Mouse (Mus musculus) intestine, postnatal 0 days (tissue): ENCODE measurements around the gene Zbtb33. TPM values are rescaled to one million over a fixed set of nuclear protein-coding genes. Genes with fewer than 3 reads are reported as not detected.

Source experiments
- ATAC-seq: fragments of 200-750 bp; cut with Nextera tagmentation; 2 replicates; pipeline ENCODE4 v1.8.0; 2017; ENCODE audit warnings: mild to moderate bottlenecking, moderate TSS enrichment, moderate library complexity
- H3K27ac ChIP-seq: fragments of 300-500 bp; sonication (generic); 2 replicates; pipeline ENCODE4 v1.5.1; 2014; ENCODE audit warnings: mild to moderate bottlenecking, low read depth, low read length, moderate library complexity
- H3K27me3 ChIP-seq: fragments of 300-500 bp; sonication (generic); replicated peaks from 2 replicates; pipeline ENCODE4 v1.6.1; 2014; ENCODE audit warnings: low read length, mixed read lengths; ENCODE audit not compliant: control insufficient read depth, insufficient read depth
- H3K36me3 ChIP-seq: fragments of 300-500 bp; sonication (generic); 2 replicates; pipeline ENCODE4 v1.6.1; 2014; ENCODE audit warnings: mild to moderate bottlenecking, moderate library complexity; ENCODE audit not compliant: control insufficient read depth, insufficient read depth
- H3K4me1 ChIP-seq: fragments of 300-500 bp; sonication (generic); replicated peaks from 2 replicates; pipeline ENCODE4 v1.6.1; 2014; ENCODE audit warnings: antibody characterized with exemption, low read length, mixed read lengths; ENCODE audit not compliant: control insufficient read depth, insufficient read depth
- H3K4me2 ChIP-seq: fragments of 300-500 bp; sonication (generic); replicated peaks from 2 replicates; pipeline ENCODE4 v1.6.1; 2014; ENCODE audit warnings: low read depth, mild to moderate bottlenecking, moderate library complexity
- H3K4me3 ChIP-seq: fragments of 300-500 bp; sonication (generic); 2 replicates; pipeline ENCODE4 v1.5.1; 2014; ENCODE audit warnings: low read depth, low read length
- H3K9ac ChIP-seq: fragments of 300-500 bp; sonication (generic); 2 replicates; pipeline ENCODE4 v1.6.1; 2014; ENCODE audit warnings: mild to moderate bottlenecking, low read depth, low read length
- H3K9me3 ChIP-seq: fragments of 300-500 bp; sonication (generic); 2 replicates; pipeline ENCODE4 v1.6.1; 2016; ENCODE audit warnings: mixed run types; ENCODE audit not compliant: control insufficient read depth
- CTCF ChIP-seq: sonication (generic); IDR thresholded peaks from 2 replicates; pipeline ENCODE4 v1.5.1; 2016; ENCODE audit warnings: low read depth, mild to moderate bottlenecking, control low read depth, antibody characterized with exemption, moderate library complexity
- WGBS: fragments of 180-500 bp; shearing (Covaris S2); extraction: QIAGEN DNeasy Blood & Tissue Kit; methylation state at CpG from one replicate; pipeline ENCODE4 v1.1.7; 2014; 5-methylcytosine and 5-hydroxymethylcytosine counted together
- microRNA-seq: library from miRNA; unstranded; fragments of <30 nt; microRNA quantifications from one replicate; pipeline ENCODE4, GENCODE M21; 2016
- polyA plus RNA-seq: library from polyadenylated mRNA; unstranded; fragments of >200 nt; fragmentation: Nextera tagmentation; extraction: Ambion mirVana; gene quantifications from 2 replicates; pipeline ENCODE4 v1.2.1, GENCODE M21; 2015

Gene Zbtb33
- polyA plus RNA-seq, 1 experiment from 2014 or later = 2.7 TPM

- H3K4me3 ChIP-seq = no peak overlapping the region
- H3K9ac ChIP-seq = no peak overlapping the region
- ATAC-seq = 0 out of 2 replicates have a peak, but pooled peaks have one; percentile 31
- no peak for TF ChIP-seq CTCF
- WGBS = 54% methylated on average over 9 of the region's 9 CpGs
- no peak overlapping the region for H3K4me2 ChIP-seq
- H3K9me3 ChIP-seq = no peaks in the 10 kb centered on the region
- H3K27ac ChIP-seq = no peak overlapping the region
- no peaks in the 10 kb centered on the region for H3K27me3 ChIP-seq
- H3K36me3 ChIP-seq = no peaks in the 10 kb centered on the region
- no peaks in the 10 kb centered on the region for H3K4me1 ChIP-seq
These were observed 27.5 kb downstream of the Zbtb33 start for GRCm38 (mm10) chrX:38216986-38217675.

GRCm38 (mm10) chrX:38217676-38217991, 28.0 kb downstream of the Zbtb33 start:
- no peak for ATAC-seq
- Histone ChIP-seq H3K27ac (no peak overlapping the region), H3K9me3 (no peaks in the 10 kb centered on the region), H3K4me1 (no peaks in the 10 kb centered on the region), H3K36me3 (no peaks in the 10 kb centered on the region), H3K4me2 (no peak overlapping the region), H3K9ac (no peak overlapping the region), H3K4me3 (no peak overlapping the region), H3K27me3 (no peaks in the 10 kb centered on the region)
- WGBS = 48% methylated on average over 2 of the region's 2 CpGs
- TF ChIP-seq CTCF = no peak

DNA sequence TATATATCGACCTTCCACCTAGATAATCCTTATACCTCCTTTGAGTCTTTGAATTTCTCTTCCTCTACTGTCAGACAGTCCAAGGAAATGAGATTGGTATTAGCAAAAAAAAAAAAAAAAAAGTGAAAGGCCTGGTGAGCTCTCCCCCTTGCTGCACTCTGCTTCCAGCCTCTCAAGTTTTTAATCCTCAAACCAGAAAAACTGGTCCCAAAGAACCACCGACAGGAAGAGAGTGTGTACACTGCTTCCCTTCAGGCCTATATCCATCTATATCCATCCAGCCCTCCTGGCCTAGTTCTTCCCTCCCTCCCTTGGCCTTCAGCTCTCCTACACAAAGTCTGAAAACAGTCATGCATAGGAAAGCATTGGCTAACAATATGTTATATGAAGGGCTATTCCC, 33.2 kb downstream of the Zbtb33 start:
- no peak overlapping the region for H3K4me2 ChIP-seq
- no peaks in the 10 kb centered on the region for H3K9me3 ChIP-seq
- TF ChIP-seq CTCF = no peak
- H3K4me3 ChIP-seq = no peak overlapping the region
- no peaks in the 10 kb centered on the region for H3K27me3 ChIP-seq
- no peak for ATAC-seq
- 35% methylated on average over 2 of the region's 2 CpGs for WGBS
- H3K9ac ChIP-seq = no peak overlapping the region
- no peaks in the 10 kb centered on the region for H3K36me3 ChIP-seq
- no peaks in the 10 kb centered on the region for H3K4me1 ChIP-seq
- no peak overlapping the region for H3K27ac ChIP-seq

DNA sequence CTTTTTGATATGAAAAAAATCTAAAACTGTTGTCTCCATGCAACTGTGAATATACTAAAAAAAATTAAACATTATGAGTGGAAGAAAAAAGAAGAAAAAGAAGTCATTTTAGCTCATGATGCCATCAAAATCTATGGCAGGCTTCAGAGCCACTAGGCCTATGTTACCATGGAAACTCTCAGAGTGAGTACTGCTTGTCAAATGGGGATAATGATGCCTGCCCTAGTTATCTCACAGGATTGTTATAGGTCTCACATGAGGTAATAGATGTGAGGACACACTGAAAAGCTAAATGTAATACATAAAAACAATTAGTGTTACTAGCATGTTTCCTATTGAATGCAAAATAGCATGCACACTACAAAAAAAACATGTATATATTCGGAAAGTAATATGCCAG, 40.3 kb downstream of the Zbtb33 start:
- Histone ChIP-seq H3K27me3 (no peaks in the 10 kb centered on the region), H3K9me3 (no peaks in the 10 kb centered on the region), H3K27ac (no peak overlapping the region), H3K4me2 (no peak overlapping the region), H3K9ac (no peak overlapping the region), H3K4me3 (no peak overlapping the region), H3K36me3 (no peaks in the 10 kb centered on the region), H3K4me1 (no peaks in the 10 kb centered on the region)
- no peak for TF ChIP-seq CTCF
- WGBS = 92% methylated on average over 1 of the region's 1 CpGs
- ATAC-seq = no peak

- Histone ChIP-seq H3K9me3 (no peaks in the 10 kb centered on the region), H3K36me3 (no peaks in the 10 kb centered on the region), H3K4me3 (no peak overlapping the region), H3K27ac (no peak overlapping the region), H3K9ac (no peak overlapping the region), H3K4me1 (no peaks in the 10 kb centered on the region), H3K27me3 (no peaks in the 10 kb centered on the region), H3K4me2 (no peak overlapping the region)
- 41% methylated on average over 2 of the region's 2 CpGs for WGBS
- peak; percentile 71 for TF ChIP-seq CTCF
- ATAC-seq = no peak
These were observed 48.1 kb downstream of the Zbtb33 start for GRCm38 (mm10) chrX:38237731-38238130.

Small RNAs within 50 kb of the gene (microRNA-seq; reads per million reads assigned to microRNA genes)
- 1.1 reads per million for gene Mir3110

Other genes with a start within 250 kb of the Zbtb33 start
- not detected in 2 replicates for gene Btg1-ps1, start 171.0 kb upstream of the Zbtb33 start, polyA plus RNA-seq
- not detected in 2 replicates for gene Btg1-ps2, start 146.7 kb upstream of the Zbtb33 start, polyA plus RNA-seq
- gene Rhox10, start 123.3 kb upstream of the Zbtb33 start, polyA plus RNA-seq = not detected in 2 replicates
- not detected in 2 replicates for gene Rhox11, start 104.7 kb upstream of the Zbtb33 start, polyA plus RNA-seq
- not detected in 2 replicates for gene Rhox12, start 78.9 kb upstream of the Zbtb33 start, polyA plus RNA-seq
- gene Rhox13, start 68.6 kb upstream of the Zbtb33 start, polyA plus RNA-seq = not detected in 2 replicates
- gene Tmem255a, start 62.6 kb downstream of the Zbtb33 start, polyA plus RNA-seq = 7.6 and 8.7 TPM in 2 replicates
- gene Atp1b4, start 126.4 kb downstream of the Zbtb33 start, polyA plus RNA-seq = not detected in 2 replicates